Mouse (Mus musculus): Measurements from ENCODE around the gene Lrmda. TPM values are rescaled to one million over a fixed set of nuclear protein-coding genes. Genes with fewer than 3 reads are reported as not detected.

Gene Lrmda
- polyA plus RNA-seq, 1 experiment from 2014 or later: 0.23 TPM

DNA sequence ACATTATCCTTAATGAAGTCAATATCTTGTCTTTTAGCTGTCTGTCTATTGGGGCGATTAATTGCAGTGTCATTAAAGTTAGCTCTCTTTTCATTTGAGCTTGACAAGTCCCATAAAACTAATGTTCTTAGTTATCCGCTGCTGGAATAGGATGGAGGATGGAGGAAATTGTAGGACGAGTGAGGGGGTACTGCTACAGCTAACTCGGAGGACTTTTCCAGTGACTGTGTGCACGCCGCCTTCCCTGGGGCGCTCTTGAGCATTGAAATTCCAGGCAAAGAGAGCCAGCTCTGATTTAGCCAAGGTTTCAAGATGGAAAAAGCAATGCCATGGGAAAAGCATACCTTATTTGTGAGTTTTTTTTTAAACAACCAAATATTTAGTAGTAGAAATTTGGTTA is 453.9 kb downstream of the Lrmda start:
- Histone ChIP-seq H3K9ac (replicated peaks) (no peak overlapping the region), H3K4me2 (replicated peaks) (no peak overlapping the region), H3K36me3 (no peaks in the 10 kb centered on the region), H3K4me1 (replicated peaks) (no peaks in the 10 kb centered on the region), H3K27ac (no peak overlapping the region), H3K27me3 (0 out of 2 replicates have a peak, but pooled peaks cover 9% of the 10 kb centered on the region), H3K9me3 (no peaks in the 10 kb centered on the region), H3K4me3 (replicated peaks) (no peak overlapping the region)
- WGBS: 78% methylated on average over 7 of the region's 7 CpGs
- no peak for ATAC-seq

DNA sequence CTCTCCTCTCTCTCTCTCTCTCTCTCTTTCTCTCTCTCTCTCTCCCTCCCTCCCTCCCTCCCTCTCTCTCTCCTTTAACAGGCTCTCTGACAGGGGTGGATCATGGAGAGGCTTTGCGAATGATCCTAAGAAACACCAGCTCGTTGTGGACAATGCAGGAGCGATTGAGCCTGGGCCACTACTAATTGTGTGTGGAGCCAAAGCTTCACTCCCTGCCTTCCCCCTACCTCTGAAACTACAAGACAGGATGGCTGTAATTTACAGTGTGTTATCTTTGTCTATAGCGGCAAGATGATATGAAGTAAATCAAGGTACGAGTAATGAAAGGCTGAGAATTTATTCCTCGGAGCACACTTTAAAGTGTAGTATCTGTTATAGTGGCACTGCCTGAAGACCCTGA is 454.5 kb downstream of the Lrmda start:
- ATAC-seq: no peak
- no peaks in the 10 kb centered on the region for H3K36me3 ChIP-seq
- H3K4me3 ChIP-seq (replicated peaks): no peak overlapping the region
- no peaks in the 10 kb centered on the region for H3K9me3 ChIP-seq
- H3K4me1 ChIP-seq (replicated peaks): no peaks in the 10 kb centered on the region
- no peak overlapping the region for H3K27ac ChIP-seq
- 72% methylated on average over 6 of the region's 6 CpGs for WGBS
- H3K4me2 ChIP-seq (replicated peaks): no peak overlapping the region
- no peak overlapping the region for H3K9ac ChIP-seq (replicated peaks)
- 0 out of 2 replicates have a peak, but pooled peaks cover 9% of the 10 kb centered on the region for H3K27me3 ChIP-seq

DNA sequence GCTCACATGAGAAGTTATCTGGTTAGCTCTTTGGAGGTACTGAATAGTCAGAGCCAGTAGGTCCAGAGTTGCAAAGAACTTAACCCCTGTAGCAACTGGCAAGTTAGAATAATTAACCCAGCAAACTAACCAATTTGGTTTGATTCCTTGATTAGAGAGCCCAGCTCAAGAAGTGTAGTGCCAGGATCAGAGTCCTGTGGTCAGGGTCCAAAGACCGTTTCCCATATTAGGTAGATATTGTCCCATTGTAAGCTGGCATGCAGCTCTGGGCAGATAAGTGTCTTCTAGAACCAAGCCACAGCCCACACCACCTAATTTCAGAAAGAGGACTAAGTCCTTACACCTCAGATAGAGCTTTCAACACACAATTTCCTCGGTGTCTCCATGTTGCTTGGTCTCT is 473.8 kb downstream of the Lrmda start:
- no peak overlapping the region for H3K4me2 ChIP-seq (replicated peaks)
- H3K36me3 ChIP-seq: no peaks in the 10 kb centered on the region
- WGBS: 94% methylated on average over 2 of the region's 2 CpGs
- no peaks in the 10 kb centered on the region for H3K9me3 ChIP-seq
- no peak overlapping the region for H3K9ac ChIP-seq (replicated peaks)
- ATAC-seq: no peak
- H3K27me3 ChIP-seq: peaks cover 6% of the 10 kb centered on the region; the same call in 1 of the 2 replicates
- H3K4me1 ChIP-seq (replicated peaks): peaks cover 9% of the 10 kb centered on the region
- no peak overlapping the region for H3K27ac ChIP-seq
- H3K4me3 ChIP-seq (replicated peaks): no peak overlapping the region

DNA sequence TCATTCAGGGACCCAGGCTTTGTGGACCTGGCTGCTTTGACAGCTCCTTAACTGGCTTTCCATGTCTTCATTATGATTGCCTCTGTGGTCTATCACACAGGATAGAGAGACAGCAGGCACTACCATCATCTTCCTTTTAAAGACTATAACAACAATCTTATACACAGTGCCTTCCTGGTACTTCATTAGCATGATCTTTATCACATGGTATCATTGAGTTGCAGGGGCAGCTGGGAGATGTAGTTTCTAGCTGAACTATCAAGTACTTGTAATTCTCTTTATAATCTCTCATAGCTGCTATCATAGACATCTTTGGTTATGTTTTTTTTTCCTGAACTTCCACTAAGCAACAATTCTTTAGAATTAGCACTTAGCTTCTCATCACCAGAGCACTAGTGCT is 474.8 kb downstream of the Lrmda start:
- Histone ChIP-seq H3K9me3 (no peaks in the 10 kb centered on the region), H3K4me3 (replicated peaks) (no peak overlapping the region), H3K4me2 (replicated peaks) (no peak overlapping the region), H3K4me1 (replicated peaks) (peaks cover 9% of the 10 kb centered on the region), H3K9ac (replicated peaks) (no peak overlapping the region), H3K27me3 (peaks cover 6% of the 10 kb centered on the region; the same call in 1 of the 2 replicates), H3K36me3 (no peaks in the 10 kb centered on the region), H3K27ac (no peak overlapping the region)
- ATAC-seq: peak; percentile 73

DNA sequence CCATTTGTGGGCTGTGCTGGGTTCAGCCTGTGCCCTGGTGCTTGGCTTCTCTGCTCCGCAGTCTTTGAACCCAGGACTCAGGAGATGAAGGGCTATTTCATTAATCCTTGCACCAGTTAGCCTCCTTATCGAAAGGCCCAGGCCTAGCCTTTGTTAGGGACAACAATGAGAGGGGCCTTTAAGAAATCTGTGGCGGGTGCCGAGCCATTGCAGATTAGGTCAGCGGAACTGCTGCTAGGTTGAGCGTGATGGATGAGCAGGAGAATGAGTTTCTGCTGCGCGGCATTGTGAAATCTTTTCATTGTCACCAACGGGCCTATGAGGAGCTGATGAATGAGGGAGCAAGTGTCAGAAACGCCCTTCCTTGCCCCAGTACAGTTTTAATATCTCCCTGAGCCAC is 475.4 kb downstream of the Lrmda start:
- Histone ChIP-seq H3K36me3 (no peaks in the 10 kb centered on the region), H3K4me2 (replicated peaks) (peak overlapping the region; percentile 19; the same call in 1 of the 2 replicates)
- peak; percentile 69 for ATAC-seq

DNA sequence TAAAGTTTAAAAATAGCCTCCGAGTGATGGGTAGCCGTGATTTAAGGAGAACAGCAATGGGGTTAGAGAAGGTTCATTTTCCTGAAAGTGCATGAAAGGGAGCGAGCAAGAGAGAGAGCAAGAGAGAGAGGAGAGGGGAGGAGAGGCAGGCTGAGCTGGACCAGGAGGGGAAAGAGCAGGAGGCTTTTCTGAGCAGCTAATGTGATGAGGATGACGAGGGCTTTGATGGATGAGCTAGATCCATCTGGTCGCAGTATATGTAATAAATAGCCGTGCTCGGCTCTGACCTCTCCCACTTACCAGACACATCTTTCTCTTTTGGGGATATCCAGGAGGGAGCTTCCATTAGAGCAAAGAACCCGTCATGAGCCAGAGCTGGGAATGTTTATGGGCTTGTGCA is 475.8 kb downstream of the Lrmda start:
- H3K4me3 ChIP-seq (replicated peaks): no peak overlapping the region
- H3K27ac ChIP-seq: no peak overlapping the region; the same call in 1 of the 2 replicates
- H3K27me3 ChIP-seq: peaks cover 6% of the 10 kb centered on the region; the same call in 1 of the 2 replicates
- H3K9ac ChIP-seq (replicated peaks): no peak overlapping the region; the same call in 1 of the 2 replicates
- ATAC-seq: 0 out of 2 replicates have a peak, but pooled peaks have one; percentile 20
- H3K4me2 ChIP-seq (replicated peaks): peak overlapping the region; percentile 19; the same call in 1 of the 2 replicates
- 39% methylated on average over 8 of the region's 8 CpGs for WGBS
- no peaks in the 10 kb centered on the region for H3K9me3 ChIP-seq
- no peaks in the 10 kb centered on the region for H3K36me3 ChIP-seq
- peaks cover 9% of the 10 kb centered on the region for H3K4me1 ChIP-seq (replicated peaks)

More for the DNA sequence above, 475.4 kb downstream of the Lrmda start:
- no peak overlapping the region for H3K27ac ChIP-seq
- no peaks in the 10 kb centered on the region for H3K9me3 ChIP-seq
- WGBS: 6% methylated on average over 10 of the region's 10 CpGs
- peaks cover 9% of the 10 kb centered on the region for H3K4me1 ChIP-seq (replicated peaks)
- no peak overlapping the region for H3K4me3 ChIP-seq (replicated peaks)
- H3K9ac ChIP-seq (replicated peaks): no peak overlapping the region
- H3K27me3 ChIP-seq: peaks cover 6% of the 10 kb centered on the region; the same call in 1 of the 2 replicates

DNA sequence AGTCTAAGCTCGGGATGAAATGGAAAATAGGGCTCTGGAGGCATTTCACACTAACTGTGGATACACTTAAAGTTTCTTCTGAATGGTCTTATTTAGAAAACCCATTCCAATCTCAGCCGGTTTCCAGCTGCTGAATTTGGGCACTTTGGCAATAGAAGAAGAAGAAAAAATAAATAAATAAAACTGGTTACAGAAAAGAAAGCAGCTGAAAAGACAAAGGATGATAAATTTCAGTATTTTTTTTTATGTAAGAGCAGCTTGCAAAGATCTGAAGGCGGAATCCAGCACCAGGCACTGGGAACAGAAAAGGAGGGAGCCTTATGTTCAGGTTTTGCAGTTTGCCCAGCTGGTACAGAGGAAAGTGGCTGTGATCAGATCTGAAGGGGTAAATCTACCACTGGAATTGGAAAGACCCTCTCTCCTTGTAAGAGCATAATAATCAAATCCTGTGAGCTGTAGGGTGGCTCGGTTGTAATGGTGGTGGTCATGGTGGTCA is 478.2 kb downstream of the Lrmda start:
- 76% methylated on average over 4 of the region's 4 CpGs for WGBS
- no peak for ATAC-seq

DNA sequence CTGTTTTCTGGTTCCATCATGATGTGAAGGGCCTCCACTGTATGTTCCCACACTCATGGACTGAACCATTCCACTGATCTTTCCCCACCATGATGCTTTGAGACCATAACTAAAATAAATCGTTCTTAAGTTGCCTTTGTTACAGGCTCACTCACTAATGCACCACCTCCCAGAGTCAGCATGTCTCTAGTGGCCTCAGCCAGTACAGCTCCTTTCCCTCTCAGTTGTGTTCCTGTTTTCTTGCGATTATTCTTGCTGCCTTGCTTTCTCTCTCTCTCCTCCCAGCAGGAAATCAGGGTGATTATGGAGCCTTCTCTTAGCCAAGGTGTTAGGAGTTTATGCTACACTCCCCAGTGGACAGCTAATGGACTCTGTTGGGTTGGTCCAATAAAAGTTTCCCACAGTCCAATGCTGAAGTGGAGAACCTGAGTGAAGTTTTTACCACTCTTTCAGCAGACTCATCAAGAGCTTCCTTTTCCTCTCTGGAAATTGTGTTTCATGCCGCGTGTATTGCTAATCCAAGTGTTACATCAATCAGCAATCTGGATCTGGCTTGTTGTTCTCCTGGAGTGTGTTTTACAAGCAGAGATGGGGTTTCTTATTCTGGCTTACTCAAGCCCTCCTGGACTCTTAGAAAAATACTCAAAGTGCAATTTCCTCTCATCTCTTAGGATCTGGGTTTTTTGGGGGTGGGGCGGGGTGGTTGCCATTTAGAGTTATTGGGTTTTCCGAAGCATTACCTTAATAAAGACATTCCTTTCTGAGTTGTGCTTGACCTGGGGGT is 490.4 kb downstream of the Lrmda start:
- 70% methylated on average over 6 of the region's 6 CpGs for WGBS
- Histone ChIP-seq H3K27me3 (no peaks in the 10 kb centered on the region), H3K36me3 (no peaks in the 10 kb centered on the region), H3K4me2 (replicated peaks) (no peak overlapping the region), H3K4me1 (replicated peaks) (peaks cover 7% of the 10 kb centered on the region), H3K9me3 (no peaks in the 10 kb centered on the region), H3K4me3 (replicated peaks) (no peak overlapping the region), H3K27ac (no peak overlapping the region), H3K9ac (replicated peaks) (no peak overlapping the region)
- ATAC-seq: no peak

More for the DNA sequence above, 478.2 kb downstream of the Lrmda start:
- no peak overlapping the region for H3K4me2 ChIP-seq (replicated peaks)
- no peaks in the 10 kb centered on the region for H3K9me3 ChIP-seq
- no peak overlapping the region for H3K27ac ChIP-seq
- no peak overlapping the region for H3K9ac ChIP-seq (replicated peaks)
- peaks cover 9% of the 10 kb centered on the region for H3K4me1 ChIP-seq (replicated peaks)
- no peak overlapping the region for H3K4me3 ChIP-seq (replicated peaks)
- H3K27me3 ChIP-seq: peaks cover 6% of the 10 kb centered on the region; the same call in 1 of the 2 replicates
- H3K36me3 ChIP-seq: no peaks in the 10 kb centered on the region

DNA sequence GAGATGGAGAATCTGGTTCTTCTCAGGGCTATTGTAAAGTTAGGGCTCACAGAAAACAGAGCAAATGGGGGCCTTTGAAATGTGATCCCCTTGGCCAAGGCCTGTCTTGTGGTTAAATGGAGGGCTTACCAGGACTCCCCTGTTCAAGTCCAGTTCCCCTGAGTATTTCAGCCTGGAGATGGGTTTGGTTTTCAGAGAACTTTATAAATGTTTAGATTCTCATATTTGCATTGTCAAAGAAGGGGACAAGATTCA is 490.9 kb downstream of the Lrmda start:
- no peaks in the 10 kb centered on the region for H3K36me3 ChIP-seq
- H3K4me1 ChIP-seq (replicated peaks): peaks cover 7% of the 10 kb centered on the region
- no peaks in the 10 kb centered on the region for H3K9me3 ChIP-seq
- no peak overlapping the region for H3K9ac ChIP-seq (replicated peaks)
- H3K4me3 ChIP-seq (replicated peaks): no peak overlapping the region
- H3K4me2 ChIP-seq (replicated peaks): no peak overlapping the region
- ATAC-seq: no peak
- no peak overlapping the region for H3K27ac ChIP-seq
- no peaks in the 10 kb centered on the region for H3K27me3 ChIP-seq

DNA sequence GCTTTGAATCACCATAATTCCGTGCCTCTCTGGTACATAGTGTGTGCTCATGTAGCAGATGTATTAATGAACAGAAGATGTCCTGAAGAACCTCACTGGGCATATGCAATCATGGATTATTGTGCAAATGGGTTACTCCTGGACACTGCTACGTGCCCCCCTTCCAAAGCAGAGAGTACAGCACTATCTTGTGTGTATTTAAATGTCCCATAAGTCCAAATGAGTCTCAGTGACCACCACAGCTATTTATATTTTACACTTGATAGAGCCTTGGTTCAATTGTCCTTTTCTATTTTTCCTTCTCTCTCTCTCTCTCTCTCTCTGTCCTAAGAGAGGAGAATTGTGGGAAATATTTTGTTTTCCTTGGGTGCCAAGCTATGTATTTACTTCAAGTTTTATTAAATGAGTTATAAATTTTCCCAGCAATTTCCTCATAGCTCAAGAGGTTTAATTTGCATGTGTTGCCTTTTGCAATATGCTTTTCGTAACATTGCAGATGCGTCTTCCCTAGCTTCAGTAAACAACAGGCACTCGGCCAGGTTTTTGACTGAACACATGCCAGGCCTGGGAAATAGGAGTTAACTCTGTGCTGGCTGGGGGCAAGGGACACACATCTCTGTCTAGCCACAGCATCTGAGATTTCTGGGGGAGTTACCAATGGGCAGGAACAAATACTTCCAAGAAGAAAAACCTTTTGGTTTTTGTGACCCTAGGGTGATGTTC is 495.0 kb downstream of the Lrmda start:
- 78% methylated on average over 5 of the region's 5 CpGs for WGBS
- H3K9me3 ChIP-seq: peaks cover 6% of the 10 kb centered on the region; the same call in 1 of the 2 replicates
- no peak for ATAC-seq

DNA sequence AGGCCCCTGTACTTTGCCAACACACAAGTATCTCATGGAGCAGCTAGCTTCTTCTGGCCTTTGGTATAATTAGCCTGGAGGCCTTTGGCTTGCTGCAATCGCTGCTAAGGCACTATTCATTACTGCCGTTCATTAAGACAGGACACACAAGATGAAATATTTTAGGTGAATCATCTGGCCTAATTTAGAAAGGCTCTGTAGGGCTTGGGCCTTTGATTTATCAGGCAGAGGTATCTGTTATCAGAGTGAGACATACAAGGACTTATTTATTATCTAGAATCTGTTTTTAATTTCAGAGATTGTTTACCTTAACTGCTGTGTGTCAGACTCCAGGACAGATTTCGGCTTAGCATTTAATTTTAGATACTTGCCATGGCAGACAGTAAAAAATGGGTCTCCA is 511.2 kb downstream of the Lrmda start:
- Histone ChIP-seq H3K27me3 (no peaks in the 10 kb centered on the region), H3K4me3 (replicated peaks) (no peak overlapping the region), H3K36me3 (no peaks in the 10 kb centered on the region), H3K9me3 (no peaks in the 10 kb centered on the region), H3K4me2 (replicated peaks) (no peak overlapping the region), H3K27ac (no peak overlapping the region), H3K9ac (replicated peaks) (no peak overlapping the region), H3K4me1 (replicated peaks) (no peaks in the 10 kb centered on the region)
- 84% methylated on average over 3 of the region's 3 CpGs for WGBS
- no peak for ATAC-seq

More for the DNA sequence above, 495.0 kb downstream of the Lrmda start:
- Histone ChIP-seq H3K27ac (no peak overlapping the region), H3K4me3 (replicated peaks) (no peak overlapping the region), H3K4me1 (replicated peaks) (no peaks in the 10 kb centered on the region), H3K9ac (replicated peaks) (no peak overlapping the region), H3K27me3 (no peaks in the 10 kb centered on the region), H3K4me2 (replicated peaks) (no peak overlapping the region), H3K36me3 (no peaks in the 10 kb centered on the region)

DNA sequence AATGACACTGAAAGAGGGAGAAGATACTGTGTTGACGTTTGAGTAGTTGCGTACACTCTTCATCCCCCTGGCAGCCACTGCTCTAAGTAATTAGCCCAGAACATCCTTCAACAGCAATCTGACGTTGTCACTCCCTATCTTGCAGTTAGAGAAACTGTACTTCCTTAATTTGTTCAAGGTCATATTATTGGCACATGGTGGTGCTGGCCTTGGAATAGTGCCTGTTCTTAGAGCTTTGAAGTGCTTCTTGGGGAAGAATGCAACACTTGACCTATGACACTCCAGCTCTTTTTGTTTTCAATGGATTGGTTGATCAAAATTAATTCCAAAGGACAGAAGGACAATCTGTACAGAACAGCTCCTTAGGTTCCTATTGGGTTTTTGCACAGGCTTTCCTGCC is 514.0 kb downstream of the Lrmda start:
- H3K4me1 ChIP-seq (replicated peaks): no peaks in the 10 kb centered on the region
- H3K27me3 ChIP-seq: no peaks in the 10 kb centered on the region
- no peaks in the 10 kb centered on the region for H3K9me3 ChIP-seq
- H3K4me3 ChIP-seq (replicated peaks): no peak overlapping the region
- no peak for ATAC-seq
- no peaks in the 10 kb centered on the region for H3K36me3 ChIP-seq
- no peak overlapping the region for H3K4me2 ChIP-seq (replicated peaks)
- WGBS: 83% methylated on average over 3 of the region's 3 CpGs
- H3K27ac ChIP-seq: no peak overlapping the region
- no peak overlapping the region for H3K9ac ChIP-seq (replicated peaks)
